Comparison of ENCODE assay signal across 8 mouse cellular contexts in the genomic region with DNA sequence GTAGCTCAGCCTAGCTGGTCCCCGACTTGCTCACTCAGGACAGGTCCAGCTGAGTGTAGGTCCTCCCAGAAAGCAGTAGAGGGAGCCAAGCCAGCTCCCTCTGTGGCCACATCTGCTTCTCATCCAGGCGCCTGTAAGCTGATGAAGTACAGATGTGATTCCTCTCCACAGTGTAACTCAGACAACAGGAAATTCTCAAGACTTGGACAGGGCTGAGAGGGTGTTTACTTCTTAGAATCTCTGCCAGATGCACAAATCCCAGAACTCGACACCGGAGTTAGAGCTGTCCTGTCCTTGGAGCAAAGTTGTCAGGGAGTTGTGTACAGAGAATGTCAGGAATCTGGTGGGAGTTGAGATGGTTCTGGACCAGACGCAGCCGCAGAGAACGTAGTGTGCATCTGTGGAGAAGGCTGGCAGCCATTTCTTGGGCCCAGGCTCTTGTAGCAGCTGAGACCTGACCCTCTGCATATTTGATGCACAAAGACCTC. TPM values are rescaled to one million over a fixed set of nuclear protein-coding genes. Genes with fewer than 3 reads are reported as not detected.
DNase-seq lines count a peak whose midpoint lies in the region; ATAC-seq and TF ChIP-seq lines count a peak whose summit lies in the region.

A gene (minus strand): TSS at position 148 of the 488 bp plus-strand sequence.

- H3K4me2 ChIP-seq in forebrain, embryonic 16.5 days (ENCODE audit: low read length), result no peak within 1 kb of the TSS
- no peak within 1 kb of the TSS for H3K4me2 ChIP-seq in hindbrain, embryonic 11.5 days (replicated peaks; ENCODE audit: low read depth, low read length)
- no peak within 1 kb of the TSS; the same call in 1 of the 2 replicates for H3K4me2 ChIP-seq in limb, embryonic 14.5 days (replicated peaks; ENCODE audit: low read depth, low read length, severe bottlenecking)
- no peak within 1 kb of the TSS for H3K4me2 ChIP-seq in midbrain, embryonic 16.5 days (ENCODE audit: low read length)

- H3K36me3 ChIP-seq in thymus, adult 2 months (ENCODE audit: control insufficient read depth, insufficient read depth, low read length), result no peaks in the 10 kb centered on the region
- no peaks in the 10 kb centered on the region for H3K36me3 ChIP-seq in forebrain, embryonic 16.5 days (ENCODE audit: control insufficient read depth, insufficient read depth)
- no peaks in the 10 kb centered on the region for H3K36me3 ChIP-seq in hindbrain, embryonic 11.5 days (ENCODE audit: control insufficient read depth, insufficient read depth, low read length)
- peaks cover 9% of the 10 kb centered on the region for H3K36me3 ChIP-seq in limb, embryonic 14.5 days (ENCODE audit: control insufficient read depth, insufficient read depth, low read length)
- H3K36me3 ChIP-seq in midbrain, embryonic 16.5 days (ENCODE audit: control insufficient read depth, insufficient read depth, low read length), result no peaks in the 10 kb centered on the region; the same call in 1 of the 2 replicates

- H3K9me3 ChIP-seq in forebrain, embryonic 16.5 days (ENCODE audit: control insufficient read depth, low read length), result no peaks in the 10 kb centered on the region
- H3K9me3 ChIP-seq in hindbrain, embryonic 11.5 days (ENCODE audit: control insufficient read depth, low read length), result no peaks in the 10 kb centered on the region
- H3K9me3 ChIP-seq in limb, embryonic 14.5 days (ENCODE audit: control insufficient read depth, low read length), result no peaks in the 10 kb centered on the region
- H3K9me3 ChIP-seq in midbrain, embryonic 16.5 days (replicated peaks; ENCODE audit: control insufficient read depth, low read length, poor library complexity, severe bottlenecking), result no peaks in the 10 kb centered on the region

- no peak within 1 kb of the TSS for H3K27ac ChIP-seq in thymus, adult 2 months (ENCODE audit: control insufficient read depth, insufficient read depth, low read length)
- H3K27ac ChIP-seq in forebrain, embryonic 16.5 days (ENCODE audit: low read length), result no peak within 1 kb of the TSS
- peak within 1 kb of the TSS; percentile 40; the same call in 1 of the 2 replicates for H3K27ac ChIP-seq in hindbrain, embryonic 11.5 days (ENCODE audit: low read depth, low read length)
- H3K27ac ChIP-seq in limb, embryonic 14.5 days (replicated peaks; ENCODE audit: low read depth, low read length), result peak within 1 kb of the TSS; percentile 96
- H3K27ac ChIP-seq in midbrain, embryonic 16.5 days (ENCODE audit: low read length), result no peak within 1 kb of the TSS

- no peaks in the 10 kb centered on the region for H3K4me1 ChIP-seq in thymus, adult 2 months (replicated peaks; ENCODE audit: control insufficient read depth, insufficient read depth, low read length)
- H3K4me1 ChIP-seq in forebrain, embryonic 16.5 days (replicated peaks; ENCODE audit: control insufficient read depth, insufficient read depth, low read length), result 0 out of 2 replicates have a peak, but pooled peaks cover 2% of the 10 kb centered on the region
- no peaks in the 10 kb centered on the region for H3K4me1 ChIP-seq in hindbrain, embryonic 11.5 days (replicated peaks; ENCODE audit: control insufficient read depth, insufficient read depth, low read length)
- H3K4me1 ChIP-seq in limb, embryonic 14.5 days (ENCODE audit: control insufficient read depth, insufficient read depth, low read length), result peaks cover 26% of the 10 kb centered on the region
- no peaks in the 10 kb centered on the region for H3K4me1 ChIP-seq in midbrain, embryonic 16.5 days (ENCODE audit: control insufficient read depth, insufficient read depth, low read length)

- no peak for TF ChIP-seq POLR2A in thymus, adult 2 months (IDR thresholded peaks at IDR 0.05; ENCODE audit: control insufficient read depth, extremely low read depth, insufficient read depth, low read length, poor library complexity)
- no peak for TF ChIP-seq POLR2A in limb, embryonic 14.5 days (IDR thresholded peaks at IDR 0.05; ENCODE audit: borderline replicate concordance, extremely low read depth, insufficient read depth, insufficient read length)

- H3K4me3 ChIP-seq in thymus, adult 2 months (ENCODE audit: control insufficient read depth, insufficient read depth, low read length), result no peak within 1 kb of the TSS
- no peak within 1 kb of the TSS for H3K4me3 ChIP-seq in forebrain, embryonic 16.5 days (replicated peaks; ENCODE audit: low read length)
- H3K4me3 ChIP-seq in hindbrain, embryonic 11.5 days (ENCODE audit: low read depth, low read length), result no peak within 1 kb of the TSS
- no peak within 1 kb of the TSS for H3K4me3 ChIP-seq in limb, embryonic 14.5 days (replicated peaks; ENCODE audit: low read length)
- H3K4me3 ChIP-seq in midbrain, embryonic 16.5 days (ENCODE audit: low read depth, low read length), result no peak within 1 kb of the TSS

- no peak within 1 kb of the TSS for H3K9ac ChIP-seq in forebrain, embryonic 16.5 days (replicated peaks; ENCODE audit: low read depth, low read length)
- H3K9ac ChIP-seq in hindbrain, embryonic 11.5 days (ENCODE audit: low read depth, low read length), result no peak within 1 kb of the TSS
- H3K9ac ChIP-seq in limb, embryonic 14.5 days (ENCODE audit: low read depth, low read length, severe bottlenecking), result peak within 1 kb of the TSS; percentile 1; the same call in 1 of the 2 replicates
- H3K9ac ChIP-seq in midbrain, embryonic 16.5 days (ENCODE audit: low read depth, low read length), result no peak within 1 kb of the TSS

- DNase-seq in thymus, adult 2 months, result no peak
- no peak for DNase-seq in thymus, postnatal 25 days
- DNase-seq in hindbrain, embryonic 11.5 days (ENCODE audit: low spot score), result peak; percentile 49
- DNase-seq in limb, embryonic 14.5 days (ENCODE audit: low spot score), result peak; percentile 94
- DNase-seq in B cell, adult 2 months, result no peak

- TF ChIP-seq CTCF in thymus, adult 2 months (IDR thresholded peaks at IDR 0.05; ENCODE audit: borderline replicate concordance, control insufficient read depth, extremely low read depth, insufficient read depth, low read length, poor library complexity), result no peak

- WGBS in thymus, adult 2 months, result 76% methylated on average over 7 of the region's 7 CpGs
- 75% methylated on average over 7 of the region's 7 CpGs for WGBS in forebrain, embryonic 16.5 days
- 52% methylated on average over 7 of the region's 7 CpGs for WGBS in hindbrain, embryonic 11.5 days
- WGBS in limb, embryonic 14.5 days, result 12% methylated on average over 7 of the region's 7 CpGs
- 70% methylated on average over 7 of the region's 7 CpGs for WGBS in midbrain, embryonic 16.5 days

- no peaks in the 10 kb centered on the region for H3K27me3 ChIP-seq in thymus, adult 2 months (ENCODE audit: control insufficient read depth, insufficient read depth, low read length)
- no peaks in the 10 kb centered on the region for H3K27me3 ChIP-seq in forebrain, embryonic 16.5 days (replicated peaks; ENCODE audit: control insufficient read depth, insufficient read depth, low read length)
- no peaks in the 10 kb centered on the region for H3K27me3 ChIP-seq in hindbrain, embryonic 11.5 days (ENCODE audit: control insufficient read depth, insufficient read depth, low read length)
- H3K27me3 ChIP-seq in limb, embryonic 14.5 days (ENCODE audit: control insufficient read depth, insufficient read depth, low read length), result no peaks in the 10 kb centered on the region
- no peaks in the 10 kb centered on the region for H3K27me3 ChIP-seq in midbrain, embryonic 16.5 days (ENCODE audit: control insufficient read depth, insufficient read depth, low read depth, low read length)

- ATAC-seq in forebrain, embryonic 16.5 days, result no peak
- no peak for ATAC-seq in hindbrain, embryonic 11.5 days (ENCODE audit: low FRiP score)
- peak; percentile 94 for ATAC-seq in limb, embryonic 14.5 days (ENCODE audit: low FRiP score, low read depth)
- no peak for ATAC-seq in midbrain, embryonic 16.5 days
- no peak for ATAC-seq in inflammation-experienced regulatory T-cells, adult 6 months

RNA-seq across cellular contexts. Expression of the gene that starts here (rescaled TPM):
- 7.2 and 11.3 TPM in 2 replicates for polyA plus RNA-seq in thymus, adult 2 months (2012; rRNA removed)
- polyA plus RNA-seq in forebrain, embryonic 16.5 days (2015; fragmentation: Nextera tagmentation; extraction: Ambion mirVana), result 12.0 and 12.5 TPM in 2 replicates
- 9.3 and 10.7 TPM in 2 replicates for polyA plus RNA-seq in hindbrain, embryonic 11.5 days (2014; fragmentation: Nextera tagmentation; extraction: Ambion mirVana)
- 12.1 and 18.1 TPM in 2 replicates for polyA plus RNA-seq in limb, embryonic 14.5 days (2012; rRNA removed)
- 17.3 and 18.5 TPM in 2 replicates for polyA plus RNA-seq in limb, embryonic 14.5 days (2014; fragmentation: Nextera tagmentation; extraction: Ambion mirVana)
- 10.3 and 11.1 TPM in 2 replicates for polyA plus RNA-seq in midbrain, embryonic 16.5 days (2015; fragmentation: Nextera tagmentation; extraction: Ambion mirVana)
- under 1 TPM in 2 of 3 experiments, not detected in 1; 0.47 to 0.66 TPM for polyA plus RNA-seq in inflammation-experienced regulatory T-cells, adult 6 months (2017; shearing (Covaris generic))

Comparison
In these comparisons a context has a peak if more than half of its experiments do, and no peak if none do; other contexts are left out.
1. DNase-seq: peak in hindbrain, embryonic 11.5 days (single experiment) and limb, embryonic 14.5 days (single experiment); none in thymus, adult 2 months (single experiment), thymus, postnatal 25 days (single experiment) and B cell, adult 2 months (0 of 2).
2. H3K27ac ChIP-seq: peak in hindbrain, embryonic 11.5 days (single experiment) and limb, embryonic 14.5 days (single experiment); none in thymus, adult 2 months (single experiment), forebrain, embryonic 16.5 days (single experiment) and midbrain, embryonic 16.5 days (single experiment).